Mouse (Mus musculus): Measurements from ENCODE around the gene Ntng2. TPM values are rescaled to one million over a fixed set of nuclear protein-coding genes. Genes with fewer than 3 reads are reported as not detected.

Gene Ntng2
- total RNA-seq (2014; fragmentation: Nextera tagmentation): 2.3 and 2.8 TPM in 2 replicates
- total RNA-seq (2017): not detected in 2 replicates

DNA sequence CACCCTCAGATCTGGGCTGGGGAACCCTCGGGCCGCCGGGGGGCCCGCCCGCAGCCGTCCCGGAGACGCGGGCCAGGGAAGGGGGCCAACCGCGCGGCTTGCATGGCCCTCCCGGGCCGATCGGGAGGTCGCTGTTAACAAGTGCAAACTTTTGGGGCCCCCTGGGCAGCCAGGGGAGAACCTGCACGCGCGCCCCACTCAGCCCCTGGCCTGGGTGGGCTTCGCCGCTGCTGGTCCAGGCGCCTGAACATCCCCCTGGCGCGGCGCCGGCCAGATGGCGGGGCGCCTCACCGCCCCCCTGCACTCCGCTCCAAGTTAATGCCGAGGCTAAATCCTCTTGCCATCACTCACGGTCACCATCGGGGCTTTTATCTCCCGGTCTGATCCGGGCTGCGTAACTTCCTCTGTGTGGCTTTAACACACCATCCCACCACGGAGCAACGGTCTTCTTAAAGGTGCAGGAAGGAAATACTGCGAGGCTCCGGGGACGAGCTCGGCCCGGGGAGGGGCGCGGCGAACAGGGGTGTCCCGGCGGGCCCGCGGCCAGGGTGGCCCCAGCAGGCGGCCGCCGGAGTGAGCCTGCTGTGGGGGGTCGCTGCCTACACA is at the start of gene Ntng2:
Gene Ntng2, minus strand, starts transcription at position 407 of the 606 bp plus-strand sequence.
- no peak for ATAC-seq (replicated peaks; ENCODE audit: low FRiP score, low TSS enrichment, poor library complexity, severe bottlenecking)

GRCm38 (mm10) chr2:29295557-29295956 is 42.8 kb upstream of the Ntng2 start:
- ATAC-seq (replicated peaks; ENCODE audit: low FRiP score, low TSS enrichment, poor library complexity, severe bottlenecking): no peak

GRCm38 (mm10) chr2:29287651-29288050 is 34.8 kb upstream of the Ntng2 start:
- no peak for ATAC-seq (replicated peaks; ENCODE audit: low FRiP score, low TSS enrichment, poor library complexity, severe bottlenecking)

GRCm38 (mm10) chr2:29277703-29278121 is 24.9 kb upstream of the Ntng2 start:
- peak; percentile 60 for ATAC-seq (replicated peaks; ENCODE audit: low FRiP score, low TSS enrichment, poor library complexity, severe bottlenecking)

DNA sequence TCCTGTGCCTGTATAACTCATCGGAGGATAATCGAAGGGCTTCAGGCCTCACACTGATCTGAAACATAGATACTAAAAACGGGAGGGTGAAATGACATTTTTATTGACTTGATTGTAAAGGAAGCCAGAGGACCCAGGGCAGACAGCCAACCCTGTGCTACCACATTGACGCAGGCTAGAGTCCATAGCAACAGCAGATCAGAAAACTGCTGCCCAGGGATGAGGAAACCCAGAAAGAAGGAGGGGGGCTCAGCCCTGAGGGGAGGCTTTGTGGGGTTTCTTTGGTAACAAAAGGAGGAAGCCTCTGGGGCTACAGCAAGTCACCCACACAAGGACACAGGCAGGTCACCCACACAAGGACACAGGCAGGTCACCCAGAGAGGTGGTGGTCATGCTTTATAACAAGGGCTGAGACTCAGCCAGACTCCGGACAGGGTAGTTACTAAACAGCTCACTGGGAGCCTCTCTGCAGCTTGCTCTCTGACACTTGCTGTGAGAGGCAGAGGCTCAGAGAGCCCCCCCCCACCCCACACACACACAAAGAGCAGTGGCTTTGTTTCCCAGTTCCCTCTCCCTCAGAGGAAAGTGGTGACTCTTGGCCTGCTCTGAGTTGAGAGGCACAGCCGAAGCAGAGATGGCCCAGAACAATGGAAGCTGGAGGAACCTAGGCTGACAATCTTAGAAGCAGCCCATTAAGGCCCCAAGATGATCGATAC is 19.2 kb upstream of the Ntng2 start:
- ATAC-seq (replicated peaks; ENCODE audit: low FRiP score, low TSS enrichment, poor library complexity, severe bottlenecking): peak; percentile 34; the same call in 1 of the 2 replicates

DNA sequence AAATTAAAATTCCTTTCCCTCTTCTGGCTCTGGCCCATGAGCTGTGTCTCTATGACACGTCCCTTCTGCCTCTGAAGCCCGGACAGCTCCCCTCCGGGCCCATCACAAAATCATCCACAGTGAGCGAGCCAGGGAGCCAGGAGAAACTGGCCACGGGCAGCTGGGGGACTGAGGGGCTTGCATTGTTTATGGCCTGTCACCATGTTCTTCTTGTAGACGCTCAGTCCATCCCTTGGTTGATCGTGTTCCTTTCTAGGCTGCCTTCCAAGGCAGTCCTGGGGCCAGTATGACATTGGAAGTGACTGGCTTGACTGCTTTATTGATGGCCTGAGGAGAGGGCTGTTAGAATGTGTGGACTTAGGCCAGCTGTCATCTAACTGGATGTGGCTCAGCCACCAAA is 18.3 kb upstream of the Ntng2 start:
- ATAC-seq (replicated peaks; ENCODE audit: low FRiP score, low TSS enrichment, poor library complexity, severe bottlenecking): no peak

DNA sequence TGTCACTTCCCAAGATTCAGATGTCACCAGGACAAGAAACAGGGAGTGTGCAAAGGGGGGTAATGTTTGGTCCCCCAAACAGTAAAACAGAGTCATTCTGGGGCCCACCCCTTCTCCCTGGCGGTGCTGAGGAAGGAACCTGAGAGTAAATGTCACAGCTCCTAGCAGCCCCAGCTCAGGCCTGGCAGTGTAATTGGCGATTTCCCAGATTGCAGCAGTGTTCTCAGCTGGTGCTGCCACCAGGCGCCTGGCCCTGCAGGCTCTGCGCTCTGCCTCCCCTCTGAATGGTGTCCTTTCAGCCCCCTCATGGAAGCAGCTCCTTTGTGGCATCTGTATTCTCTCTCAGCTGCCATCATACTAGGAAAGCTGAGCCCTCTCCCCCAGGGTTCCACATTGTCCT is 14.0 kb upstream of the Ntng2 start:
- no peak for ATAC-seq (replicated peaks; ENCODE audit: low FRiP score, low TSS enrichment, poor library complexity, severe bottlenecking)

DNA sequence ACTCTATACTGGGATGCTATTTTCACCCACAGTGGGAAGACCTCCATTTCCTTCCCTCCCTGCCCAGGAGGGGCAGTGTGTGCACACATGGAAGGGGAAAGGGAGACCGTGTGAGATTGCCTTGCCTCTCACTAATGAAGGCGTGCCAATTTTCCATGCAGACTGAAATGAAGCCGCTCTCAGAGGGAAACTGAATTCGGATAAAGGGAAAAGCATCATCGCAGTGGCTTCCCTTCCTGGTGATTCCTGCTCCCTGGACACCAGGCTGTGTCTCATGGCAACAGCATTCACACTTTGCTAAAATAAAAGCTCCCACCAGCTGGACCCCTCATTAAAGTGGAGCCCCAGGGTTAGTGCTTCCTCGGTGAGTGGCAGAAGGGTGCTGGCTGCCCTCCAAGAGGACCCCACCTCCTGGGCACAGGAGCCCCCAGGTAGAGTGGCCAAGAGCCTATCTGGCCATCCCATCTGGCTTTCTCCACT is 9.7 kb upstream of the Ntng2 start:
- ATAC-seq (replicated peaks; ENCODE audit: low FRiP score, low TSS enrichment, poor library complexity, severe bottlenecking): no peak

GRCm38 (mm10) chr2:29261126-29261525 is 8.3 kb upstream of the Ntng2 start:
- no peak for ATAC-seq (replicated peaks; ENCODE audit: low FRiP score, low TSS enrichment, poor library complexity, severe bottlenecking)

- no peak; the same call in 1 of the 2 replicates for ATAC-seq (replicated peaks; ENCODE audit: low FRiP score, low TSS enrichment, poor library complexity, severe bottlenecking)
These were observed 530 bp upstream of the Ntng2 start for GRCm38 (mm10) chr2:29253205-29253865.

DNA sequence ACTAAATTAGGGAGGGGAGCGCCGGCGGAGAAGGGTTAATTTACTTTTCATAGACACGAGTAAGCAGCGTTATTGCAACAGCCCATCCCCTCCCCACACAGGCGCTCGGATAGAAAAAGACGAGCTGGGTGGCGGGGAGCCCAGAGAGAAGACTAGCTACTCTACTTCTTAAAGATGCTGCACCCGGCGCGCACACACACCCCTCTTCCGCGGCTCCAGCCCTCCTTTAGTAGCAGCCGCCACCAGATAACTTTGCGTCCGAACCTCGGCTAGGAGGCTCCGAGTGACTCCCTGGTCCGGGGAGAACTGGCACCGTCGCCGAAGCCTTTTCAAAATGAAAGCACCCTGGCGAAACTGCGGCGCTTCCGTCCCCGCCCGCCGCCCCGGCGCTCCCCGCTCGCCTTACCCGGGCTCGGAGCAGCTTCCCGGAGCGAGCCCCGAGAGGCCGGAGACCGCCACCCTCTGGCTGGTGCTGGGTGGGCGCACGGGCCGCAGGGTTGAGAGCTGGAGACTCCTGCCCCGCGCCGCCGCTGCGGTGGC is 676 bp downstream of the Ntng2 start:
- no peak for ATAC-seq (replicated peaks; ENCODE audit: low FRiP score, low TSS enrichment, poor library complexity, severe bottlenecking)

DNA sequence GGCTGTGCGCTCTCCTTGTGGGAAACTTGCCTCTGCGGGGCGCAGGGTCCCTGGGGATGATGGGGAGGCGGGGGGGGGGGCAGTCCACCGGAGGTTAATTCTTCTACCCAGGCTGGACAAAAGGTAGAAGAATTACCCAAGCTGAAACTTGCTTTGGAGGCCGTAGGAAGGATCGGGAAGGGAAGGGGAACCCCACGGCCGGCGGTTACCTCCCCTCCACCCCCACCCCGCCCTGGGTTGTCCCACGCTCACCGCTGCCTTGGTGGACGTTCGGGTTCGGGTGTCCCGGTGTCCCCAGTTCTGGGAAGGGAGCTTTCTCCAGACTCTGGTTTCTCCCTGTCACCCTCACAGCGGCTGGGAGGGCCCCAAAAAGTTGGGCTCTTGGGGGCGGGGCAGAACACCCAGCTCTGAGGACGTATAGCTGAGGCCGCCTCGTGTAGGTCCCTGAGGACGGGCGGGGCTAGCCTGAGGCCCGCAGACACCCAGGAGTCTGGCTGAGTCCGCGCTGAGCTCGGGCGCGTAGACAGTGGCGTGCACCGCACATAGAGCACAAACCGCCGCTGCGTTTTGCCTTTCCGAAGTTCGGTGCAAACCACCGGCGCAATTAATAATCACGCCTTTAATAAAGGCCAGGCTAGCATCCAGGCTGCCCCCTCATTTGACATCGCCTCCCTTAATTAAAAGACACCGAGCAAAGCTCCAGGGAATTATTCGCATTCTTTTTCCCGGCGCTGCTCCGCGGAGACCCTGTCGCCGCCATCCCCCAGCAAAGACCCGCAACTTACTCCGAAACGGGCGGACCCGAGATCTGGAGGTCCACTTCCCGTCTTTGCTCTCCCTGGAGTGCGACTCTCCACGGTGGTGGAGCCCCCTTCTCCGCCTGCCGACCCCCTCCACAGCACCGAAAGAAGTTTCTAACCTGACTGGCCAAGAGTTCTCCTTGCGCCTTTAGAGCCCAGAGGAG is 1.4 kb downstream of the Ntng2 start:
- peak; percentile 55; the same call in 1 of the 2 replicates for ATAC-seq (replicated peaks; ENCODE audit: low FRiP score, low TSS enrichment, poor library complexity, severe bottlenecking)

- ATAC-seq (replicated peaks; ENCODE audit: low FRiP score, low TSS enrichment, poor library complexity, severe bottlenecking): no peak
These were observed 2.3 kb downstream of the Ntng2 start for GRCm38 (mm10) chr2:29250263-29251094.

DNA sequence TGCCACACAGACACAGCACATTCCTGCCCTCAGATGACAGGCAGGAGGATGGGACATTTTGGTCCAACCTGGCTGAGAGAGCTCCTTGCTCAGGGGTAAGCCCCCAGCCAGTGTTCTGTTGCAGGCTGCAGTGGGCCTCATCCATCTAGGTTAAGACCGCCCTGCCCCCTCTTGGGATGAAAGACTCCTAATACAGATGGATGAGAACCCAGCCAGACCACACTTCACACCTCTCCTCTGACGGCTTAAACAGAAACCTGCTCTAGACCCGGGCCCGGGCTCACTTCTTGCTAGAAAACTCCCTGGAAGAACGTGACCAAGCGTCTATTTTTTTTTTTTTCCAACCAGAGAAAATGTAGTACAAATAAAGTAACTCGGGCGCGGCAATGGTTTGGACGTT is 3.0 kb downstream of the Ntng2 start:
- ATAC-seq (replicated peaks; ENCODE audit: low FRiP score, low TSS enrichment, poor library complexity, severe bottlenecking): no peak

DNA sequence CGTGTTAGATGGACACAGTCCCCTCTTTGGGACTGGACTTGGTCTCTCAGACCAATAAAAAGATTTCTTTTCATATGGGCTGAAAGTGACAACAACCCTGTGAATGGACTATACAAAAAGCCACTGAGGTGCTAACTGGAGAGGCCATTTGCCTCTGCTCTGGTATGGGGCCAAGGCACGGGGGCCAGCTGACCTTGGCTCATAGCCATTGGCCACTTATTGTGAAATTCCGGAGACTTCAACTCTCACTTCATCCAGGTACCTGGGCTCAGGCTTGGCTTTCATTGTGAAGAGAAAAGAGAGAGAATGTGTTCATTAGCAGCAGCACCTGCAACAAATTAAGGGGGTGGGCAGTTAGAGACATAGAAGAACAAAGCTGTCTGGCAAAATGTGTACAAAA is 4.3 kb downstream of the Ntng2 start:
- ATAC-seq (replicated peaks; ENCODE audit: low FRiP score, low TSS enrichment, poor library complexity, severe bottlenecking): no peak

DNA sequence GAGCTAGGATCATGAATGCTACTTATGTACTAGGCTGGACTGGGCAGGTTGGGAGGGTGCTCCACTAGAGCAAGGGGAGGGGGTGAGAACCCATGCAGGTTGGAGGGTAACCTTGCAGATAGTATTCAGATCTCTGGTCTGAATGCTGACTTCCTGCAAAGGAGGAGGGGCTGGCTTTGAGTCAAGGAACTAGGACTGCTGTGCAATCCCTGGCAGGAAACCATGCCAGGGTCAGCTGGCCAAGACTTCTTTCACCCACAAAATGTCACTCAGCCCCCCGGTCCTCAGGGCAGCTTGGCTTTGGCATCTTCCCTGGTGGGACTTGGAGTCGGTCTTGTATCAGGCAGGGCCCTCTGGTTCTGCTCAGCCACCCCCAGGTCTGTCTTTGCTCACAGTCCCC is 5.4 kb downstream of the Ntng2 start:
- no peak for ATAC-seq (replicated peaks; ENCODE audit: low FRiP score, low TSS enrichment, poor library complexity, severe bottlenecking)

DNA sequence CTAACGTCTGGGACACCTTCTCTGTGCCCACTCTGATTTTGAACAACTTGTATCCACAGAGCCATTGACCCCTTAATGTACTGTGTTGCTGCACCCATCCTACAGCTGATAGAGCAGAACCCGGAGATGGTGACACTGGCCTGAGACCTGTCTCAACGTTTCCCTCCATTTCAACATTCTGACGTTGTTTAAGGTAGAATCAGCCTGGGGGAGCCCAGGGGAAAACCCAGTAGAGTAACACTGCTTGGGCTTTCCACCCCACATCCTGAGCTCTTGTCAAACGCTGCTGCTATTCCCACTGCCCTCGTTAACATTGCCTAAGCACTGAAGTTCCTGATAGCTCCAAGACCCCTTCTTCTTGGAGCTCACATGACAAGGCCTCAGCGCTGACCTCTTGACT is 5.9 kb downstream of the Ntng2 start:
- ATAC-seq (replicated peaks; ENCODE audit: low FRiP score, low TSS enrichment, poor library complexity, severe bottlenecking): no peak

DNA sequence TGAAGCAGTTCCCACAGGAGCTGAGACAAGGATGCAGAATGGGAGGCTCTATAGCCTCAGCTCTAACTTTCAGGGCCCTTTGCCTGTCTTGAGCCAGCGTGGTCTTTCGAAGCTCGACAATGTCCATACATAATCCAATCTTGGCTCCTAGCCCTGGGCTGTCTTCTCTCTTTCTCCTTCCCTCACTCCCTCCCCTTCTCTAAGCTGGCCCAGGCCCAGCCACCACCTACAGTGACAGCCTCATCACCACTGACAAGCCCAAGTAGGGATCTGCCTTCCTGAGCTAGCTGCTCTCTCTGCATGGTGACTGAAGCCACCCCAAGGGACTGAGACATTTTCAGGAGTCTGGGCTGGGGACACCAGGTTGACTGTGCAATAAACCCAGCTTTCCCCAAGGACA is 6.5 kb downstream of the Ntng2 start:
- ATAC-seq (replicated peaks; ENCODE audit: low FRiP score, low TSS enrichment, poor library complexity, severe bottlenecking): no peak

Measured in megakaryocyte-erythroid progenitor cell, adult 5-6 weeks (primary cell).